Mouse (Mus musculus): Measurements from ENCODE around the gene Limk2.

Limk2 gene

DNA sequence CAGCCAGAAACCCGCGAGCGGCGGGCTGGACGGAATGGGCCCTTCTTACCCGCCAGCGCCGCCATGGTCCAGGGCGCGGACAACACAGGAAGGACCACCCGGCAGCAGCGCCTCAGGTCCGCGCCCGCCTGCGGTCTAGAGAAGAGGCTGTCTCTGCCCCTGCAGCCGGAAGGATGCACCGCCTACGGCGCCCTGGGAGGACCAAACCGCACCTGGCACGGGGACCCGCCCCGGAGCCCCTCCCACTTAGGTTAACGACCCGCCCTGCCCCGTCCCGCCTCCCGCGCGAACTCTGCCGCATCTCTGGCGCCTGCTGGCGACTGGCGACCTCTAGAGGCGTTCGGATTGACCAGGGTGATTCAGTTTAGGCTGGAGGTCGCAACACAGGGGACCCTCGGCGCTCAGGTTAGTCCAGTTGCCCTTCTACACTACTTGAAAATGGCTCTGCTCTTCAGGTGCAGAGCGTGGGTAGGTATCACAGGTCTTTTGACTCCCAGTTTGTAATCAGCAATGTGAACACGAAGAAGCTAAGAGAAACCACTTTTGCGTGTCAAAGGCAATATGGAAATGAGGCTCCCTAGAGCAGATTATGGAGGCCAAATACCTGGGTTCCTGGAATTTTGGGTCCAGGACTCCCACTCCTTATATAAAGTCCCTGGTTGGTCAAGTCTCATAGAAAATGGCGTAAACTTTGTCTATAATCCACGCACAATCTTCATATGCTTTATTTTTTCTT lies at the start of gene Limk2:
Gene Limk2, minus strand, starts transcription at position 193 of the 736 bp plus-strand sequence.
- peak; percentile 86 for DNase-seq

DNA sequence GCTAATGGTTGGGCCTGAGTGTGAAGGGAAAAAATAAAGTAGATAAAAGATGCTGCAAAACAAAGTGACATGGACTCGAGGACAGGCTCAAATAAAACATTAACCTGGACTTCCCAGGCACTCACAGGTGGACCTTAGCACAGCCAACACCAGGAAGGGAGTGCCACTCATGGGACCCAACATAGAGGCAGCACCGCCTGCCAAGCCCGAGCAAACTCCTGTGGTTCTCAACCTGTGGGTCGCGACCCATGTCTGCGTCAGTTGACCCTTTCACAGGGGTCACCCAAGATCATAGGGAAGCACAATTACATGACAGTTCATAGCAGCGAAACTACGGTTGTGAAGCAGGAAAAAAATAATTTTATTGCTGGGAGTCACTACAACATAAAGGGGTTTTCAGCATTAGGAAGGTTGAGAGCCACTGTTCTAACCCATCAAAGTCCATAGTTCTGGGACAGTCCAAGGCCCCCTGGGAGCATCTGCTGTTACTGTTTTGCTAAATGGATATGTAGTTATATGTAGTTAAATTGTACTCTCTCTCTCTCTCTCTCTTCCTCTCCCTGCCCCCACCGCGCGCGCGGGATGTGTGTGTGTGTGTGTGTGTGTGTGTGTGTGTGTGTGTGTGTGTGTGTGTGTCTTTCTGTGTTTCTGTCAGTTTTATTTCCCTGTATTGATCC lies 49.6 kb upstream of the Limk2 start:
- DNase-seq, result no peak

DNA sequence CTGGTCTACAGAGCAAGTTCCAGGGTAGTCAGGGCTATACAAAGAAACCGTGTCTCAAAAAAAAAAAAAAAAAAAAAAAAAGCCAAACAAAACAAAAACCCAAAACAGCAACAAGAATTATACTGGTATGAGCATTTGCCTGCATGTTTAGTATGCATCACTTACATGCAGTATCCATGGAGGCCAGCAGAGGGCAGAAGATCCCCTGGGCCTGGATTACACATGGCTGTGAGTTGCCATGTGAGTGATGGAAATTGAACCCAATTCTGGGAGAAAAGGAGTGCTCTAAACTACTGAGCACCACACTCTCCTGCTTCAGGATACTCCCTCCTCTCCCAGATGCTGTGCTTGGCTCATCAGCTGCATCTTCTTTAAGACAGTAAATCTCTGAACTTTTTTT lies 47.4 kb upstream of the Limk2 start:
- peak; percentile 75 for DNase-seq

DNA sequence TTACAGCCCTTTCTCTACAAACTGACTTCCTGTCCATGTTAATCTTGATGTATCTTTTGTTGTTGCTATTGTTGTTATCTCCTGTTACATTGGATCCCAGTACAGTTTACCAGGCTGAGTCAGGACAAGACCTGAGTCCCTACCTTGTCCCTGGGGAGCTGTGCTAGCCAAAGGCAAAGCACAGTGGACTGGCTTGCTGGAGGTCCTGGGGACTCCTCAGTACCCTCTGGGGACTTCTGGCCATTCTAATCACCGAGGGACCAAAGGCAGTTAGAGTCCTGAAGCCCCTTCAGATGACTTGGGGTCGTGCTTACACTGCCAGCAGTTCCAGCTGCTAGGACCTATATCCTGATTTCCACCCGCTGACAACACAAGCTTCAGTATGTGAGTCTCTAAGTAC lies 45.5 kb upstream of the Limk2 start:
- DNase-seq, result no peak

DNA sequence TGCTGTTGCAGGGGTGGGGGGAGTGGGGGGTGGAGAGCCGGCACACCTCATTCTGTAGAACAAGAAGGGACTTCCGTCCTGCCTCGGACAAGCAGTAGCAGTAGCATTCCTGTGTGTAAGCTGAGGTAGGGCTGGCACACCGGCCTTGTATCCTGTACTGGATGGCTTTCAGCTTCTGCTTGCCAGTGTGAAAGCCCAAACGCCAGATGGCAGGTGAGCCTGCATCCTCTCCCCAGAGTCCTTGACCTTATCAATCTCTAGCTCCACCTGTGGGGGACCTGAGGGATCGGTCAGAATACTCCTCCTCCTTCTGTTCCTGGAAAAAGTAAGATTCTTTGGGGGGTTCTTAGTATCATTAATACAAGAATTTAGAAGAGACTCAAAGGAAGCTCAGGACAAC lies 44.5 kb upstream of the Limk2 start:
- DNase-seq, result no peak

DNA sequence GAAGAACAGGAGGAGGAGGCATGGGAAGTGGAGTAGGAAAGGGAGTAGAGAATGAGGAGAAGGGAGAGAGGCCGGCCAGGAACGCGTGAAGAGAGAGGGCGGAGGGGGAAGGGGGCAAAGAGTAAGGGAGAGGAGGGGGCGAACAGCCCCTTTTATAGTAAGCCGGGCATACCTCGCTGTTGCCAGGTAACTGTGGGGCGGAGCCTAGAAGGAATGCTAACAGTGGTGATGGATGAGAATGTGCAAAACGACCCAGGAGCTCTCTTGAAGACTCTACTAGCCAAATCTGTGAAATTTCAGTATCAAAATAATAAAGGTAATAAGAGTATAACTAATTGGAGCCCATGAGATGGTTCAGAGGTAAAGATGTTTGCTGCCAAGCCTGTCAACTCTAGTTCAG lies 43.8 kb upstream of the Limk2 start:
- peak; percentile 34 for DNase-seq

DNA sequence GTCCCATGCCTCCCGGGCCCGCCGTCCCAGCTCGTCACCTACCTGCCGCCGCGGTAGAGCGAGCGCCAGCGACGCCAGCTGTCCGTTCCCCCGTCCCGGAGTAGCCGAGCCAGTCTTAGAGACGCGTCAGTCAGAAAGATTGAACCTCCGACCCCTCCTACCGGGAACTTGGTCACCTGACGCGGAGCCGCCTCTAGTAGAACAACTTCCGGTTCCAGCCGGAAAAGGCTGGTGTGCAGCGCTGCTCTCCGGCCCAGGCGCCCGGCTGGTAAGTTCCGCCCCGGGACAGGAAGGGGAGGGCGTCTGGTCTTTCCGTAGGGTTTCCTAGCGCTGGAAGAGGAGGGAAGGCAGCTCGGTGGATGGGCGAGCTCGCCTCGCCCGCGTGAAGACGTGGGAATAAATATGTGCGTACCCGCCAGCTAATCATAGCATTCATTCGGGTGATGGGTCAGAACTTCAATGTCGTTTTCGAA lies 43.2 kb upstream of the Limk2 start, which contains the start of gene Rnf185:
Gene Rnf185, minus strand, starts transcription at position 197 of the 473 bp plus-strand sequence.
- DNase-seq, result peak; percentile 92

DNA sequence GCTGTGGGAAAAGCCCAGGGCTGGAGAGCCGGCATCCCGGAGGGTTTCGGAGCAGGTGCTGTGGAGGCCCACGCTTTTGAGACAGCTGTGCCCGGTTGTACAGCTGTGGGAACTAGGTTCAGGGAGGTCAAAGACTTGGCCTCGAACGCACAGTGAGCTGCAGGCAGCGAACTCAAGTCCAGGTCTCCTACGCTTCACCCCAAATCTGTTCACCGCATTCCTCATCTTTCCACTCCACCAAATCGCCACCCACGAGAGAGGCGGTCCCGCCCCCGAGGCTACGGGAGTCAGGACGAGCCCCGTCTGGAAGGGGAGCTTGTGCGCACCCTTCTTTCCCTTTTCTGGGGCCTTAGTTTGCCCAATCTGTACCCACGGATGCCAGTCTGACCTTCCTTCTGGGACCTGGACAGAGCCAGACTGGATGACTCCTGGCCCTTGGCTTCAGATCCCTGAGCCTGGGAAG lies 42.7 kb upstream of the Limk2 start:
- peak; percentile 17 for DNase-seq

DNA sequence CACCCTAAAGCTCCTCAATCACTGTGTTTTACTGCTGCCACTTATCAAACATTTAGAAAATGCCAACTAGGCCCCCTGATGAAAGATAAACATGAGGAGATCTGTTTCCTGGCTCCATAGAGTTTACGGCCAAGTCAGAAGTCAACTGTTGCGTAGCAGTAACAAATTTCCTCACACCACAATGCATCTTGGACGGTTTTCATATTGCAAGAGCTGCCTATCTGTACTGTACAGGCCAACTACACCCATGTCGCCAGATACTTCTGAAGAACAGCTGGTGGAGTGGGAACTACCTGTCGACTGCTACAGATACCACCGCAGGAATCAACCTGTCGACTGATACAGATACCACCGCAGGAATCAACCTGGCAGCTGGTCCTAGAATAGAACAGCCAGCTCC lies 35.9 kb upstream of the Limk2 start:
- no peak for DNase-seq

DNA sequence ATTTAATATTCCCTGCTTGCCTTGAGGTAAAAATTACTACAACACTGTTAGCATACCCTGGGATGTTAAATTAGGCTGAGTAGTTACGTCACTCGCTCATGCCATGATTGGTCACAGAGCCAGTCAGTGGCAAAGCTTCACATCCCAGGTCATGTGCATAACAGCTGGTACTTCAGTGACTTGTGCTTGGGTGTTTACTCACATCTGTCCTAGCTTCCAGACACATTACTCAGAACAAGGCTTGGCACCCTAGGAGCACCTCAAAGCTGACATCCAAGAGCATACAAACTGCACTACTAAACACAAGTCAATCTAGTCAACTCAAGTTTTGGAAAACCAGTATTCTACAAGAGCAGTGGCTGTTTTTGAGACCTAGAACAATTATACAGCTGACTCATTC lies 34.1 kb upstream of the Limk2 start:
- DNase-seq, result no peak

DNA sequence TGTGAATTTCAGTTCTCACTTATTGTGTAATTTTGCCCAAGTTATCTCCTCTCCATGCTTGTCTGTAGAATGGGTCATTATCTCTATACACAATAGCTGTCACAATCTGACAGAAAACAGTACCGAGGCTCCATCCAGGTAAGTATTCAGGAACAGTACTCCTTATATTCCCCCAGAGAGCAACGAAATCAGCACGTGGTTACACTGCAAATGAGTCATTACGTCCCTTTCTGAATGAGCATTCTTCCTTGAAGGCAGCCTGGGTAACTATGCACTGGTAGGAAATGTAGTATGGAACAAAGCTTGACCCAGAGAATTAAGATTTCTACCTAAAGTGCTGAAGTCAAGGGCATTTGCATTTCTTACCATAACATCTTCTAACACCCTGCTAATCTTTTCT lies 33.7 kb upstream of the Limk2 start:
- no peak for DNase-seq

DNA sequence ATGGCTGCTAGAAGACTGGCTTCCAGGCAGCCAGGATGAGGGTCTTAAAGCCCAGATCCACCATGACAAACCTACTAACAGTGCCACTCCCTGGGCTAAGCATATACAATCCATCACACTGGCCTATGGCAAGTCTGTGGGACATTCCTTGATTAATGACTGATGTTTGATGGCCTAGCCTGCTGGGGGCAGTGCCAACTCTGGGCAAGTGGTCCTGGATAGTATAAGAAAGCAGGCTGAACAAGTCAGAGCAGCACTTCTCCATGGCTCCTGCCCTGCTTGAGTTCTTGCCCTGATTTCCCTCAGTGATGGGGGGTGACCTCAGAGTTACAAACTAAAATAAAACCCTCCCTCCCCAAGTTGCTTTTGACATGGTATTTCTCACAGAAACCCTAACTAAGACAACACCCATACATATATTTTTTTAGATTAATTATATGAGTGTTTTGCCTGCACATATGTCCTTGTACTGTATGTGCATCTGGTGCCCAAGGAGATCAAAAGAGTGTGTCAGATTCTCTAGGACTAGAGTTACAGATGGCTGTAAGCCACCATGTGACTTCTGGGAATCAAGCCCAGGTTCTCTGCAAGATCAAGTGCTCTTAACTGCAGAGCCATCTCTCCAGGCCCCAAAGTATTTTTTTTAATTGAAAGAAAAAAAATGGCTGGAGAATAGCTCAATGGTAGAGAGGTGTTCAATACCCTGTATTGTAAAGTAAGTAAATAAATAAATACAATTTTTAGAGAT lies 32.9 kb upstream of the Limk2 start:
- DNase-seq, result no peak

DNA sequence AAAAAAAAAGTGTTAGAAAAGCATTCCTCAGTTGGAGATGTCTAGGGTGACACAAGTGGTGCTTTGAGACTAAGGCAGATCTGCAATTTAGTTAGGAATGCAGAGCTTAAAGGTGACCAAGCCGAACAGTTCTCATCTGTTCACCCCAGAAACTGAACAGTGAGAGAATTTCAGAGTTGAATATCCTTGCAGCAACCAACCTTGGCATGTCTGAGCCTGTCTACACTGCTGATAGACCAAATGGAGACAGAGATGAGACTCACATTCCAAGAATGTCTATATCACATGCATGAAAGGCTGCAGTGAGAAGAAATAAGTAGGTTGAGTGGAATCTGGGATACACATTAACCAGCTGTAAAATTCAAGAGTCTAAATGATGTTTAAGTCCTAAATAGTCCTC lies 28.6 kb upstream of the Limk2 start:
- no peak for DNase-seq

DNA sequence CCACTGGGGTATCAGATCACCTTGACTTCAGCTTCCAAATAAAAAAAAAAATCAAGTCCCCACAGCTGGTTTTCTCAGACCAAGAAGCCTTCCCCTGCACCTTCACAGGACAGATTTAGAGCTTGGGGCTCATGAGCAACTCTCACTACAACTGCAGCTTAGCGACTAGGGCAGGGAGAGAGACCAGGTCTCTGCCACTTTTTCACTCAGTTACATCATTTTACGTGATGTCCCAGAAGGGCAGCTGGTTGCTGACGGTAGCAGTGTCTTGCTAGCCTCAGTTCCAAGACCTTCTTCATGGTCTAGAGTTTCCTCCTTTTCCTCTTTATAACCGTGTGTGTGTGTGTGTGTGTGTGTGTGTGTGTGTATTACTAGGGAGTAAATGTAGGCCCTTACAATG lies 24.8 kb upstream of the Limk2 start:
- DNase-seq, result no peak

DNA sequence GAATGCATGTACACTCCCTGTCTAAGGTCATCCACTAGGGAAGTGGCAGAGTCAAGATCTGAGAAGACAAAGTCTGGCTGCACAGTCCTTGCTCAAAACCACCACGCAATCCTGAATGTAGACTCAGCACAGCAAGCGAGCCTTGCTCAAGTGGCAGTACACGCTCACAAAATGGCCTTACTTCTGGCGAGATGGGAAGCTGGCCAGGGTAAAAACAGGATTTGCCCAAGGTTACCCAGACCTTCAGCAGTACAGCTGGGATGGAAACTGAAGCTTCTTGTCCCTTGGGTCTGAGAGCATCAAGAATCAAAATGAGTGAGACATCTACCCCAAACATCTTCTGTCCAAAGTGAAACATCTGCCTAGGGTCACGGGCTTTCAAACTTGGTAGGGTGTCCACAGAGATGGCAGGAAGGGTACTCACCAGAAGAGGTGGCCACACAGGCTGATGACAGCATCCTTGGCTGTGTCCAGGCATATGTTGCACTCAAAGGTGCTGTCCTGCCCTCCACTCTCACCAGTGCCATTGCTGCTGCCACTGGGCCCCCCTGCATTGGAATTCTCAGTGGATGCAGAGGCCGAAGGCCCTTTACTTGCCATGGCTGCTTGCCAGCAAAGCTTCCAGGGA lies 23.1 kb upstream of the Limk2 start:
- no peak for DNase-seq

DNA sequence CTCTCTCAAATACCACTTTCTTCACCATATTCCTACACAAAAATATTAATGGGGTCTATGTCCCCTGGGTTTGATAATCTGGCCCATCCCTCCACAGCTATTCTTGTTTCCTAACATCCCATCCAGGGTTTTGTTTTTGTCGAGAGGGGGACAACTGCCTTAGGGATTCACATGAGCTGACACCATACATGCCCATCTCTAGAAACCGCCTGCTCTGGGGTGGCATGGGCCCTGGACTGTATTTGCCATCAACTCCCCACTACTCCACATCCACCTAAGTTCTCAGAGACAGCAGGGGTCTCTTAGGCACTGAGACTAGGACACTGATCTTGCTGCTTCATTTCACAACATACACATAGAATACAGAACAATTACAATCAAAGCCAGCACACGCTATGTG lies 22.5 kb upstream of the Limk2 start:
- DNase-seq, result no peak

DNA sequence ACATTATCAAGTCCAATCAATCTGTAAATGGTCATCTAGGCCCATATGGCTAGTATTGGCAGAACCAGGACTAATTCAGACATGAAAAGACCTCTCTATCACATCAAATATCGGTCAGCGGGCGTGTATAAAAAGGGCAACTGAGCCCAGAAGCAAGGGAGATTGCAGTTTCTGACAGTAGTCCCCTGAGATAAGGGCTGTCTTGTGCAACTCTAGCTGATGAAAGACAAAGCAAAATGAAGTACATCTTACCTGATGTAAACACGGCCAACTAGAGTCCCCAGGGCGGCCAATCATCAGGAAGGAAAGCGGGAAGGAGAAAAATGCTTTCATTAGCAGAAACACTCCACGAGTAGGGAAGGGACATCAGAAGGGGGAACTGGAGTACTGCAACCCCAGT lies 19.6 kb upstream of the Limk2 start:
- DNase-seq, result no peak

DNA sequence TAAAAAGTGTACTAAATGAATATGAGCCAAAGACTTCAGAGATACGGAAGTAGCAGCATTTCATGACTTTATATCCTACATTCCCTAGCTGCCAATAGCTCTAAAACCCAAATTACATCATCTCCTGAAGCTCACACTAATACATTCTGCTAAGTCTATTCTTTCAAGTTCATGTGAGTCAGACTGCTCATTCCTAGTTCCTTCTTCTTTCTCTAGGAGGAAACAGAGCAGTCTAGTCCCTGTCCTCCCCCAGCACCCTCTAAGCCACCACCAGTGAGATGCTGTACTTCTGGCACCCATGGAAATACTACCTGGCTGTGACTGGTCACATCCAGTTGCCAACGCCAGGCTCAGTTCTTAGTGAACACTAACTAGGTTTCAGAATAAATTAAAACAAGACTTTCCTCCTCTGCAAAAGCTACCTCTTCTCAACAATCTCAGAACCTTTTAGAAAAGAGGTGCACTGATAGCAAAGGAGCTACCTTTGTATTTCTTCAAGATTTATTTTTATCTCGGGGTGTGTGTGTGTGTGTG lies 18.8 kb upstream of the Limk2 start:
- DNase-seq, result no peak

DNA sequence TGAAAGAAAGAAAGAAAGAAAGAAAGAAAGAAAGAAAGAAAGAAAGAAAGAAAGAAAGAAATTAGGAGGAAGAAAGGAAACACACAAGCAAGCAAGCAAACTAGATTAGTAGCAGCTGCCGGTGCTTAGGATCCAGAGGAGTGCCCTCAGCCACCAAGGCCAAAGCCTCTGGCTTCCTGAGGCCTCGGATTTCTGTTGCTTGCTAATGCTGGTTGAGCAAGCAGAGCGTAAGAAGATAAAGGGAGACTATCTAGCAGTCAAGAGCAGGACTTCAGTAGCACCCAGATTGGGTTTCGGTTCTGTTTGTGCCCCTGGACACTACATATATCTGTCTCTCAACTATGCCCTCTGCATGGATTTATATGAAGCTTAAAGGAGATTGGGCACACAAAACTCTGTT lies 13.3 kb upstream of the Limk2 start:
- no peak for DNase-seq

DNA sequence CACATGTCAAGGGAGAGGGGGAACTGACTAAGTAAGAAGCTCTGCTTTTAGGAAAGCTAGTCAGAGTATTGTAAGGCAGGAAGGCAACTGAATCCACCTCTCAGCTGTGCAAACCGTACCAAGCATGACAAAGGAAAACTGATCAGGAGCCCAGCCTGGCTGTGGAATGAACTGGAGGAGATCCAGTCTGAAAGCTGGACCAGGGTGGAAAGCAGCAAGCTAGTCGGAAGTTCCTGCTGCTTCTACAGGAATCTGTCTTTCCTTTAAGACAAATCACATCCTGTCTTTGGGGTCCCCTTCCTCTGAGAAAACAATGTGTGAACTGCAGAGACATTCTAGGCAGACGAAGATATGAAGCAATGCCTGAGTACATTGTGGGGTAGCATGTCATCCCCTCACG lies 9.8 kb upstream of the Limk2 start:
- DNase-seq, result no peak

DNA sequence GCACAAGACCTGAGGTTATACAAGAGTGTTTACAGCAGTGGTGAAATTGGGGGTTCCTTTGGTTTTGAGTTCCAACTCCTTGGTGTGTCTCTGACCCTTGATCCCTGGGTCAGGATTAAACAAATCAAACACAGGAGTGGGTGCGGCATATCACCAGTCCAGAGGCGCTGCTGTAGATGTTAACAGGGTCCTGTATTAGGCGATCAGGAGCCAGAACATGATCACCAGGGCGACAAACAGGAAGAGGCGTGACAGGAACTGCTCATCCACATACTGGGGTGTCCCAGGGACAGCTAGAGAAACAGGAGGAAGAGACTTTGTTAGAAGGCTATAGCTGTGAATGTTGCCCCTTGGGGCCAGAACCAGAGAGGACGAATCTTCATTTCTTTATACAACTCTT lies 8.8 kb upstream of the Limk2 start:
- DNase-seq, result no peak

DNA sequence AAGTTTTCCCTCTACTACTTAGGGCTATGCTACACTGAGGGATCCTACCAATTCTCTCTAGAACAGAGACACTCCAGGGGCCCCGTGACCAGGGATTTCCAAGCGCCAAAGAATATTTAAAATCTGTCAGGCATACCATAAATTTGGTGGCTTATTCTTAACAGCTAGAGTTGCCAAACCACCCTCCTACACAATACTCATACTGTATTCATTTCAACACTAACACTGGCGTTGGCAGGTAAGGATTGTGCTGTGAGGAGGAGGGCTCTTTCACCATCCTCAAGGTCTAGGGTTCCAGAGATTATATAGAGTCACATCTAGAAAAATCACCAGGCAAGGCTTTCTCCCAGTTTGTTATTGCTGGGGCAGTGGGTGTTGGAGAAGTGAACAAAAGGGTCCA lies 7.4 kb upstream of the Limk2 start:
- DNase-seq, result no peak

DNA sequence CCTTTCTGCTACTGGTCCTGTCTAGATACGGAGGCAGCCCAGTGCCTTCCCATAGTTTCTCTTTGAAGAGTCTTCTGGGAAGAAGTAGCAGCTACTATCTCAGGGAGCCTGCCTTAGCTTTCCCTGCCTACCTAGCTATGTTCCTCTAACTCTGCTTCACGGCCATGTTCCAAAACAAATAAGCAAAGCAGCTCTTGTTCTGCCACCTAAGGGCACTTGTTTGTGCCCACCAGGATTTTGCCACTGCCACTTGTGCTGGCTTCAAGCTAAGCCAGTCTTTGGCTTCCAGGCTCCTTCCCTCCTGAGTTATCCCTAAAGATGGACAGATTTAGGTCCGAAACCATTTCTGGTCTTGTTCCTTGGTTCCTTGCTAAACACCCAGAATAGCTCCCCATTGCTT lies 3.1 kb upstream of the Limk2 start:
- no peak for DNase-seq

Data from right cerebral cortex, postnatal 14 days (tissue).